ENCODE assay signal across 35 mouse cellular contexts in the genomic region with DNA sequence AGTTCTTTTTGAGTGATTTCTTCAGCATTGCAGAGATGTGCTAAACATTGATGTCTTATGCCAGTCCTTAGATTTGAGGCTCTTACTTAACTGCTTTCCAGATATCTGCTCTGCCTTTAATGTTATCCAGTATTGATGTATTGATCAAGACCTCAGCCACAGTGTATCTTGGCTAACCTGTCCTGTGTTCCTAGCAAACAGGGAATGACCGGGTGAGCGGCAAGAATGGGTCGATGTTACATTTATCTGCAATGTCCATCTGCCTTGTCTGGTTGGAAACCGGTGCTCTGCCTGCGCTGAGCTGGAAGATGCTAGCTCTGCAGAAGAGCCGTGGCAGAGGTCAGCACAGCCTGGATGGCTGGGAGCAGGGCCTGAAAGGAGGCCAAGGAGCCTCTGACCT.
"Had no signal": no experiment of that assay in that cellular context is flagged by ENCODE, and none has a peak within 500 bp of the region (broad histone marks: within the 10 kb centered on the region; RNA-seq: fewer than 3 reads in every experiment).

No protein-coding gene starts in this region.

- H3K36me3 ChIP-seq: heart, embryonic 10.5 days; heart, embryonic 12.5 days; heart, embryonic 13.5 days; heart, embryonic 15.5 days; hindbrain, embryonic 10.5 days; hindbrain, embryonic 12.5 days; hindbrain, embryonic 13.5 days; hindbrain, embryonic 15.5 days; intestine, embryonic 15.5 days; kidney, embryonic 15.5 days had no signal

- H3K4me2 ChIP-seq: heart, embryonic 11.5 days; heart, embryonic 12.5 days; heart, embryonic 13.5 days; heart, embryonic 15.5 days; hindbrain, embryonic 12.5 days; hindbrain, embryonic 13.5 days; hindbrain, embryonic 14.5 days; hindbrain, embryonic 15.5 days; intestine, embryonic 15.5 days; kidney, embryonic 15.5 days had no signal

- DNase-seq: heart, postnatal 10 days; heart, postnatal 14 days; heart, postnatal 36 days; heart, postnatal 4 days; kidney, adult 11 months; kidney, adult 18-20 months; kidney, adult 2 months; kidney, adult 8-10 months; kidney, adult 9 months; kidney, postnatal 10 days; kidney, postnatal 14 days; kidney, postnatal 25 days; kidney, postnatal 36 days; kidney, postnatal 4 days; layer of hippocampus, adult 9-11 months; layer of hippocampus, postnatal 36 days had no signal

- H3K27me3 ChIP-seq: heart, embryonic 12.5 days; heart, embryonic 13.5 days; heart, embryonic 15.5 days; hindbrain, embryonic 12.5 days; hindbrain, embryonic 13.5 days; hindbrain, embryonic 15.5 days; intestine, embryonic 15.5 days; kidney, embryonic 15.5 days had no signal

- H3K9ac ChIP-seq: heart, embryonic 12.5 days; heart, embryonic 13.5 days; heart, embryonic 15.5 days; hindbrain, embryonic 12.5 days; hindbrain, embryonic 13.5 days; hindbrain, embryonic 14.5 days; hindbrain, embryonic 15.5 days; intestine, embryonic 15.5 days; kidney, embryonic 15.5 days had no signal

- H3K9me3 ChIP-seq: heart, embryonic 10.5 days; heart, embryonic 13.5 days; heart, embryonic 15.5 days; hindbrain, embryonic 12.5 days; hindbrain, embryonic 13.5 days; hindbrain, embryonic 15.5 days; intestine, embryonic 15.5 days; kidney, embryonic 15.5 days had no signal

- H3K4me1 ChIP-seq: intestine, embryonic 15.5 days had no signal

- ATAC-seq: hindbrain, embryonic 16.5 days; hindbrain, postnatal 0 days; inflammation-experienced regulatory T-cells, adult 6 months; intestine, embryonic 15.5 days; intestine, embryonic 16.5 days; intestine, postnatal 0 days had no signal

- H3K27ac ChIP-seq: heart, embryonic 10.5 days; heart, embryonic 13.5 days; heart, embryonic 15.5 days; hindbrain, embryonic 10.5 days; hindbrain, embryonic 12.5 days; hindbrain, embryonic 13.5 days; hindbrain, embryonic 14.5 days; hindbrain, embryonic 15.5 days; hindbrain, postnatal 0 days; intestine, embryonic 15.5 days; kidney, embryonic 15.5 days; kidney, postnatal 0 days; layer of hippocampus, adult 2 months had no signal

- H3K4me3 ChIP-seq: heart, embryonic 10.5 days; heart, embryonic 12.5 days; heart, embryonic 13.5 days; heart, embryonic 15.5 days; hindbrain, embryonic 10.5 days; hindbrain, embryonic 12.5 days; hindbrain, embryonic 13.5 days; hindbrain, embryonic 15.5 days; intestine, embryonic 15.5 days; kidney, embryonic 15.5 days; layer of hippocampus, adult 2 months had no signal
